Mouse (Mus musculus) cortical plate, adult 2 months (tissue): ENCODE data around the gene Bicc1.

ENCODE experiments used
- CTCF ChIP-seq: fragments of 200-500 bp; IDR thresholded peaks from 2 replicates; pipeline ENCODE4 v1.5.1; 2011; ENCODE audit warnings: mild to moderate bottlenecking, control low read depth, low read length; ENCODE audit not compliant: insufficient read depth; ENCODE audit errors: extremely low read depth
- POLR2A ChIP-seq: fragments of 200-500 bp; IDR thresholded peaks from 2 replicates; pipeline ENCODE4 v1.6.1; 2011; ENCODE audit warnings: mild to moderate bottlenecking, low read length, control low read depth; ENCODE audit not compliant: insufficient read depth; ENCODE audit errors: extremely low read depth

GRCm38 (mm10) chr10:70949254-70950104 lies 210.0 kb downstream of the Bicc1 start:
- TF ChIP-seq CTCF = no peak
- TF ChIP-seq POLR2A = no peak
